8 mouse cellular contexts compared by ENCODE assay signal in genomic region chr9:44085276-44085675, GRCm38 (mm10). TPM values are rescaled to one million over a fixed set of nuclear protein-coding genes. Genes with fewer than 3 reads are reported as not detected.
A peak's percentile ranks its signal among the peaks of the same experiment; 100 is the strongest.
DNase-seq lines count a peak whose midpoint lies in the region; ATAC-seq and TF ChIP-seq lines count a peak whose summit lies in the region.

No protein-coding gene starts in this region.

- ATAC-seq in liver, embryonic 12.5 days, result no peak; the same call in 1 of the 2 replicates

- peak overlapping the region; percentile 53 for H3K4me3 ChIP-seq in thymus, adult 2 months (ENCODE audit: control insufficient read depth, insufficient read depth, low read length)
- peak overlapping the region; percentile 61 for H3K4me3 ChIP-seq in liver, embryonic 12.5 days

- H3K36me3 ChIP-seq in thymus, adult 2 months (ENCODE audit: control insufficient read depth, insufficient read depth, low read length), result no peaks in the 10 kb centered on the region
- H3K36me3 ChIP-seq in liver, embryonic 12.5 days, result no peaks in the 10 kb centered on the region

- no peak for TF ChIP-seq CTCF in thymus, adult 2 months (IDR thresholded peaks at IDR 0.05; ENCODE audit: borderline replicate concordance, control insufficient read depth, extremely low read depth, insufficient read depth, low read length, poor library complexity)

- DNase-seq in cerebellum, adult 9-11 months, result peak; percentile 85
- no peak for DNase-seq in cerebellum, postnatal 10 days
- no peak for DNase-seq in thymus, adult 2 months
- DNase-seq in thymus, postnatal 4 days, result no peak
- no peak for DNase-seq in ovary, postnatal 10 days (ENCODE audit: low spot score)
- no peak for DNase-seq in adrenal gland, adult 2 months
- no peak for DNase-seq in ovary, adult 18-20 months (ENCODE audit: low spot score)

- TF ChIP-seq POLR2A in thymus, adult 2 months (IDR thresholded peaks at IDR 0.05; ENCODE audit: control insufficient read depth, extremely low read depth, insufficient read depth, low read length, poor library complexity), result no peak

- H3K4me2 ChIP-seq in liver, embryonic 12.5 days, result peak overlapping the region; percentile 96

- H3K4me1 ChIP-seq in thymus, adult 2 months (replicated peaks; ENCODE audit: control insufficient read depth, insufficient read depth, low read length), result peaks cover 41% of the 10 kb centered on the region
- H3K4me1 ChIP-seq in liver, embryonic 12.5 days, result peaks cover 62% of the 10 kb centered on the region

- H3K27me3 ChIP-seq in thymus, adult 2 months (ENCODE audit: control insufficient read depth, insufficient read depth, low read length), result peaks cover 10% of the 10 kb centered on the region; the same call in 1 of the 2 replicates
- peaks cover 88% of the 10 kb centered on the region for H3K27me3 ChIP-seq in liver, embryonic 12.5 days (replicated peaks)

- 24% methylated on average over 10 of the region's 10 CpGs for WGBS in thymus, adult 2 months
- 8% methylated on average over 10 of the region's 10 CpGs for WGBS in liver, embryonic 12.5 days (ENCODE audit: insufficient replicate concordance)

- no peaks in the 10 kb centered on the region for H3K9me3 ChIP-seq in liver, embryonic 12.5 days (replicated peaks)

- no peak overlapping the region for H3K27ac ChIP-seq in thymus, adult 2 months (ENCODE audit: control insufficient read depth, insufficient read depth, low read length)
- no peak overlapping the region for H3K27ac ChIP-seq in liver, embryonic 12.5 days

- H3K9ac ChIP-seq in liver, embryonic 12.5 days, result peak overlapping the region; percentile 73

RNA-seq across cellular contexts. Expression of gene Mfrp, which starts 16.3 kb away (rescaled TPM):
- polyA plus RNA-seq in thymus, adult 2 months (2012; rRNA removed), result 0.09 TPM in 1 of 2 replicates, not detected in the other
- 0.11 TPM in 1 of 2 replicates, not detected in the other for polyA plus RNA-seq in liver, embryonic 12.5 days (2016; fragmentation: Nextera tagmentation; extraction: Ambion mirVana)
- under 1 TPM in 1 of 2 experiments, not detected in 1; 0.10 TPM for total RNA-seq in adrenal gland, adult 2 months (2021)
- 0.40 TPM in 1 of 2 replicates, not detected in the other for polyA plus RNA-seq in adrenal gland, adult 2 months (2012; rRNA removed)

RNA-seq across cellular contexts. Expression of gene Usp2, which starts 18.5 kb away (rescaled TPM):
- polyA plus RNA-seq in thymus, adult 2 months (2012; rRNA removed), result 4.5 and 6.8 TPM in 2 replicates
- polyA plus RNA-seq in liver, embryonic 12.5 days (2016; fragmentation: Nextera tagmentation; extraction: Ambion mirVana), result 1.8 and 3.9 TPM in 2 replicates
- total RNA-seq in adrenal gland, adult 2 months (2021), result 10 to 100 TPM; 33.7 to 60.9 TPM
- polyA plus RNA-seq in adrenal gland, adult 2 months (2012; rRNA removed), result 10.9 and 15.2 TPM in 2 replicates

RNA-seq across cellular contexts. Expression of gene C1qtnf5, which starts 21.8 kb away (rescaled TPM):
- polyA plus RNA-seq in thymus, adult 2 months (2012; rRNA removed), result 3.4 and 5.0 TPM in 2 replicates
- 0.23 and 0.28 TPM in 2 replicates for polyA plus RNA-seq in liver, embryonic 12.5 days (2016; fragmentation: Nextera tagmentation; extraction: Ambion mirVana)
- total RNA-seq in adrenal gland, adult 2 months (2021), result 10 to 100 TPM; 11.2 to 17.6 TPM
- polyA plus RNA-seq in adrenal gland, adult 2 months (2012; rRNA removed), result 32.4 and 34.3 TPM in 2 replicates

RNA-seq across cellular contexts. Expression of gene Gm49380, which starts 28.0 kb away (rescaled TPM):
- not detected in 2 replicates for polyA plus RNA-seq in thymus, adult 2 months (2012; rRNA removed)
- polyA plus RNA-seq in liver, embryonic 12.5 days (2016; fragmentation: Nextera tagmentation; extraction: Ambion mirVana), result not detected in 2 replicates
- under 1 TPM; 0.12 to 0.76 TPM for total RNA-seq in adrenal gland, adult 2 months (2021)
- polyA plus RNA-seq in adrenal gland, adult 2 months (2012; rRNA removed), result 1.1 TPM in 1 of 2 replicates, not detected in the other

RNA-seq across cellular contexts. Expression of gene Rnf26, which starts 28.0 kb away (rescaled TPM):
- polyA plus RNA-seq in thymus, adult 2 months (2012; rRNA removed), result 72.3 and 119 TPM in 2 replicates
- 57.6 and 58.7 TPM in 2 replicates for polyA plus RNA-seq in liver, embryonic 12.5 days (2016; fragmentation: Nextera tagmentation; extraction: Ambion mirVana)
- 10 to 100 TPM; 28.7 to 30.4 TPM for total RNA-seq in adrenal gland, adult 2 months (2021)
- 72.9 and 76.9 TPM in 2 replicates for polyA plus RNA-seq in adrenal gland, adult 2 months (2012; rRNA removed)
